Mouse (Mus musculus): ENCODE measurements around the gene Nr2c2.

Nr2c2 gene

GRCm38 (mm10) chr6:92131456-92131855 lies 40.3 kb downstream of the Nr2c2 start:
- no peak for DNase-seq

GRCm38 (mm10) chr6:92132021-92132911 lies 41.1 kb downstream of the Nr2c2 start:
- no peak for DNase-seq

- DNase-seq: no peak
These were observed 42.4 kb downstream of the Nr2c2 start for GRCm38 (mm10) chr6:92133617-92134016.

- DNase-seq: no peak
These were observed 45.2 kb downstream of the Nr2c2 start for GRCm38 (mm10) chr6:92136356-92136755.

- DNase-seq: no peak
These were observed 54.7 kb downstream of the Nr2c2 start for GRCm38 (mm10) chr6:92145881-92146280.

- no peak for DNase-seq
These were observed 62.6 kb downstream of the Nr2c2 start for GRCm38 (mm10) chr6:92153774-92154173.

GRCm38 (mm10) chr6:92158801-92159200 lies 67.6 kb downstream of the Nr2c2 start:
- DNase-seq: peak; percentile 21 to 38

- DNase-seq: no peak
These were observed 71.5 kb downstream of the Nr2c2 start for GRCm38 (mm10) chr6:92162724-92163123.

- no peak for DNase-seq
These were observed 85.3 kb downstream of the Nr2c2 start for GRCm38 (mm10) chr6:92176450-92176849.

- peak; percentile 79 to 81 for DNase-seq
These were observed 92.5 kb downstream of the Nr2c2 start, which contains the start of gene Mrps25 for GRCm38 (mm10) chr6:92183621-92184131. Gene Mrps25, minus strand, starts transcription at chr6:92184033.

- DNase-seq: peak; percentile 19 to 27
These were observed 93.0 kb downstream of the Nr2c2 start for GRCm38 (mm10) chr6:92184178-92184577.

GRCm38 (mm10) chr6:92199414-92199813 lies 108.2 kb downstream of the Nr2c2 start:
- no peak for DNase-seq

- peak in 1 of 2 experiments; percentile 7 for DNase-seq
These were observed 123.0 kb downstream of the Nr2c2 start for GRCm38 (mm10) chr6:92214055-92214772.

GRCm38 (mm10) chr6:92214773-92215449 lies 123.7 kb downstream of the Nr2c2 start, which contains the start of gene Rbsn:
Gene Rbsn, minus strand, starts transcription at chr6:92214925.
- DNase-seq: peak; percentile 92 to 93

- peak in 1 of 2 experiments; percentile 14 for DNase-seq
These were observed 128.3 kb downstream of the Nr2c2 start for GRCm38 (mm10) chr6:92219445-92219844.

GRCm38 (mm10) chr6:92221604-92222003 lies 130.4 kb downstream of the Nr2c2 start:
- no peak for DNase-seq

GRCm38 (mm10) chr6:92222021-92222420 lies 130.8 kb downstream of the Nr2c2 start:
- DNase-seq: no peak

Measured in cerebellum, postnatal 36 days (tissue).